Mouse (Mus musculus) liver, postnatal 0 days (tissue): Measurements from ENCODE around the gene Rad50.

Experiments
- CTCF ChIP-seq: sonication (generic); IDR thresholded peaks from 2 replicates; pipeline ENCODE4 v1.5.1; 2016; ENCODE audit warnings: antibody characterized with exemption, low read depth
- EP300 ChIP-seq: IDR thresholded peaks from 2 replicates; pipeline ENCODE4 v1.6.1; 2016; ENCODE audit warnings: antibody characterized with exemption, low read depth, mild to moderate bottlenecking

- TF ChIP-seq EP300 (no peak), CTCF (no peak)
Observed at GRCm38 (mm10) chr11:53637803-53638260, 69.3 kb downstream of the Rad50 start.
